Mouse (Mus musculus): Measurements from ENCODE around the gene Pde7b. TPM values are rescaled to one million over a fixed set of nuclear protein-coding genes. Genes with fewer than 3 reads are reported as not detected.

Pde7b gene
- polyA plus RNA-seq, 1 experiment from 2014 or later: 7.6 TPM

DNA sequence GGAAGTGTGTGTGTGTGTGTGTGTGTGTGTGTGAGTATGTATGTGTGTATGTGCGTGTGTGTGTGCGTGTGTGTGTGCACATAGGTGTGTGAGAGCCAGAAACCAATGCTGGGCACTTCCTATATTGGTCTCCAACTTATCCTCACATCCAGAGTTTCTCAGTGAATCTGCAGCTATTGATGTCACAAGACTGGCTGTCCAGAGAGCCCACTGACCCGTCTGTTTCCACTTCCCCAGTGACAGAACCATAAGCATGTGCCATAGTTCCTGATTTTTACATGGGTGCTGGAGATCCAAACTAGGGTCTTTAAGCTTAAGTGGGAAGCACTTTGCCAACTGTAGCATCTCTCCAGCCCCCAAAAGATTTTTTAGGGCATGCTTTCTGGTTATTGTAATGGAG is 71.6 kb downstream of the Pde7b start:
- WGBS: 86% methylated on average over 3 of the region's 3 CpGs
- ATAC-seq (ENCODE audit: insufficient number of reproducible peaks, insufficient read depth, low FRiP score, low TSS enrichment, low read depth): no peak
- Histone ChIP-seq H3K27ac (no peak overlapping the region), H3K4me2 (no peak overlapping the region), H3K27me3 (no peaks in the 10 kb centered on the region), H3K36me3 (no peaks in the 10 kb centered on the region), H3K4me3 (replicated peaks) (no peak overlapping the region), H3K4me1 (replicated peaks) (peaks cover 25% of the 10 kb centered on the region), H3K9me3 (no peaks in the 10 kb centered on the region), H3K9ac (replicated peaks) (no peak overlapping the region)

DNA sequence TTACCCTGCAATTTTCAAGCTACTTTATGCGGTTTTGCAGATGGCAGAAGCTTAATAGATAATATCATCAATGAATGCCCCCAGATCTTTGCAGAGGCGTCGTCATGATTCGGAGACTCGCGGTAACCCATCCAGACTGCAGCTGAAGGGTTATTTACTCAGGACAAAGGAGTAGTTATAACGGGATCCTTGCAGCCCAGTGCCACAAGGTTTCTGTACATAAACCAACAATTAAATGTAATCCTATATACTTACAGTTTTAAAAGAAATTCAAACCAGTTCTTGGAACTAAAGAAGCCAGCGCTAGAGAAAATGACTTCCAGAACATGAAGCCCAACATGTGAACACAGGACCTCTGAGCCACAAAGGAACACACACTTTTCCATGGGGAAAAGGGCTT is 88.5 kb downstream of the Pde7b start:
- H3K27ac ChIP-seq: peak overlapping the region; percentile 71
- no peak for ATAC-seq (ENCODE audit: insufficient number of reproducible peaks, insufficient read depth, low FRiP score, low TSS enrichment, low read depth)
- H3K27me3 ChIP-seq: no peaks in the 10 kb centered on the region
- H3K9me3 ChIP-seq: peaks cover 7% of the 10 kb centered on the region; the same call in 1 of the 2 replicates
- peaks cover 32% of the 10 kb centered on the region for H3K4me1 ChIP-seq (replicated peaks)
- WGBS: 50% methylated on average over 8 of the region's 8 CpGs
- no peak overlapping the region for H3K9ac ChIP-seq (replicated peaks)
- H3K4me3 ChIP-seq (replicated peaks): no peak overlapping the region
- no peak overlapping the region for H3K4me2 ChIP-seq
- no peaks in the 10 kb centered on the region for H3K36me3 ChIP-seq

DNA sequence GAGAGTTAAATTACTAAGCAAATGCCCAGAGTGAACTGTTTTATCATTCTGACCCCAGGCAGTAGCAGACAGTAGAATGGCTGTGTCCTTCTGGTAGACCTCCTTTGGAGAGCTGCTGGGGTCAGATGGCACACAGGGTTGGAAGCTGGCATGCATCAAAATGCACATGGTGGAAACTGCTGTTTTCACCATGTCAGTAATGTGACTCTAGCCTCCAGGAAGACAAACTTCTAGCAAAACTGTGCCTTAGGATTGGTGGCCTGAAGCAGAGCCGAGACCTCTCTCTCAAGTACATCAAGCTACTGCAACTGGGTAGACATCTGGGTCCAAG is 91.8 kb downstream of the Pde7b start:
- Histone ChIP-seq H3K4me2 (no peak overlapping the region; the same call in 1 of the 2 replicates), H3K4me3 (replicated peaks) (no peak overlapping the region), H3K27ac (peak overlapping the region; percentile 89), H3K36me3 (no peaks in the 10 kb centered on the region), H3K4me1 (replicated peaks) (peaks cover 42% of the 10 kb centered on the region), H3K9me3 (no peaks in the 10 kb centered on the region), H3K27me3 (no peaks in the 10 kb centered on the region), H3K9ac (replicated peaks) (no peak overlapping the region)
- 55% methylated on average over 1 of the region's 1 CpGs for WGBS
- no peak for ATAC-seq (ENCODE audit: insufficient number of reproducible peaks, insufficient read depth, low FRiP score, low TSS enrichment, low read depth)

DNA sequence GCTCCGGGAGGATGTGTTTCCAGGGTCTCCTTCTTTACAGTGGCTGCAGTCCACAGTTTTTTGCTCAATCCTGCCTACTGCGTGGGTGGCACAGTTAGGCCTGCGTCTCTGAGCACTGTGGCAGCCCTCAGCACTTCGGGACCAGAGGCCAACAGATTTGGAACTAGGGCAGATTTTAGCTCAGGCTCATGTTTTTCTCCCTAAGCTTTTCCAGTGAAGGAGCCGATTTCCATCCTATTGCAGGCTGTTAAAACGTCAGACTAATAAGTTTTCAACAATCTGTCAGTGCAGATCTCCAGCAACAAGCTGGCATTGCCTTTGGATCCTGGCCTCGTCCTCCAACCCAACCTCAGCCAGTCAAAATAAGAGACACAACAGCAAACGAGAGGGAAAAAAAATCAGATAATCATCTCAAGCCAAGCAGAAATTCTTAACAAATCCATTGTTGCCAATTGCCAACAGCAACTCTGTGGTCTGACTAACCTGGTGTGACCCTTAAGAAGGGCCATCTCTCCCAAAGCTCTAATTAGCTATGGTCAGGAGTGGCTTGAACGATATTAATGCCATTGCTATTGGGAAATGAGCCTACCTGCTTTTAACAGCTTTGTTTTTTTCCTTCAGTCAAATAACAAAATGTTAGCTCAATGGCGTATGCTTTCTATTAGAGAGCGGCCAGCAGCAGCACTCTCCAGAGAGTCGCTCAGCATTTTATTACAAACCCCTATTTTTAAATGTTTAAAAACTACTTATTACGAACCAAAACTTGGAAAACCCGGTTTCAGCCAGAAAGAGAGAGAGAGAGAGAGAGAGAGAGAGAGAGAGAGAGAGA is 92.4 kb downstream of the Pde7b start:
- Histone ChIP-seq H3K4me2 (peak overlapping the region; percentile 29; the same call in 1 of the 2 replicates), H3K36me3 (no peaks in the 10 kb centered on the region), H3K9ac (replicated peaks) (no peak overlapping the region), H3K27me3 (no peaks in the 10 kb centered on the region), H3K27ac (peak overlapping the region; percentile 89), H3K4me1 (replicated peaks) (peaks cover 42% of the 10 kb centered on the region), H3K4me3 (replicated peaks) (no peak overlapping the region), H3K9me3 (no peaks in the 10 kb centered on the region)
- 26% methylated on average over 14 of the region's 14 CpGs for WGBS
- no peak for ATAC-seq (ENCODE audit: insufficient number of reproducible peaks, insufficient read depth, low FRiP score, low TSS enrichment, low read depth)

DNA sequence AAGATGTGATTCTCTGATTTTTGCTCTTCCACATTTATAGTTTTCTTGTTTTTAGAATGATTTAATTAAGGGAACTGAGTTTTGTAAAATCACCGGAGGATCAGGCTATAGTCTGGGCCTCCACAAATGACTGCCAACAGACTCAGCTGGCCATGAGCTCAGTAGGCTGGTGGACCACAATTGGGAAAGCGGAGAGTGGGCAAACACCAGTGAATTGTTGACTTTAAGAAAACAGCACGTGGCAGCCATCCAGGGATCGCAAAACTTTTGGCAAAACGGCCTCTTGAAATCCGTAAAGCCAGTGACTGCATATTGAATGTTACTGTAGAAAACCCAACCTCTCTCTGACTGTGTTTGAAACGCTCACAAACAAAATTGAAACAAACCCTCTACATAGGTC is 94.8 kb downstream of the Pde7b start:
- Histone ChIP-seq H3K27ac (peak overlapping the region; percentile 18; the same call in 1 of the 2 replicates), H3K36me3 (no peaks in the 10 kb centered on the region), H3K4me3 (replicated peaks) (no peak overlapping the region), H3K4me2 (no peak overlapping the region), H3K27me3 (no peaks in the 10 kb centered on the region), H3K9me3 (no peaks in the 10 kb centered on the region), H3K4me1 (replicated peaks) (peaks cover 29% of the 10 kb centered on the region), H3K9ac (replicated peaks) (no peak overlapping the region)
- ATAC-seq (ENCODE audit: insufficient number of reproducible peaks, insufficient read depth, low FRiP score, low TSS enrichment, low read depth): no peak
- 48% methylated on average over 7 of the region's 7 CpGs for WGBS

DNA sequence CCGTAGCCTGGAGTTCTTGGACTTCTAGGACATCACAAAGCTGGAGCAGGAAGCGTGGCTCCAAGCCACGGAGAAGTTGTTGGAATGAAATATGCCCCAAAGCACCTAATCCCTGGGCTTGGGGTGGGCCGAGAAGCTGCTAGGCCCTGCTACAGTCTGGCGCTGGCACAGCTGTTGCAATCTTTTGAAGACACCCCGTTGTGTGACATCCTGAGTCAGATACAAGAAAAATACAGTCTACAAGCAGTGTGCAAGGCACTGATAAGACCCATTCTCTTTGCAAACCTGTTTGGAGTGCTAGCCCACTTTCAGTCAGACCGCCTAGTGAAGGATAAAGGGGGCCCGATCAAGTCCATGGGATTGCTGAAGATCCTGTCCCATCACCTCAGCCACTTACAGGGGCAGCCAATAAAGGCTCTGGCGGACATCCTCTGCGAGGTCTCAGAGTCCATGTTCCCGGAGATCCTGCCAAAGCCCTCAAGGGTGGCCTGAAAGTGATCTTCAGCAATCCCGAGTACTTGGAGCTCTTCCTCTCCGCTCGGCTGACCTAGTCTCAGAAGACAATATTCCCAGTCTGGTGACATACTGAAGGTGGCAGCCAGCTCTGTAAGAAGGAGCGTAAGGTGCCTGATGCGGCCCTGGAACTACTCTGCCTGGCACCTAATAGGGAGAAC is 99.0 kb downstream of the Pde7b start:
- Histone ChIP-seq H3K27me3 (no peaks in the 10 kb centered on the region), H3K4me3 (replicated peaks) (no peak overlapping the region), H3K9me3 (no peaks in the 10 kb centered on the region), H3K27ac (no peak overlapping the region), H3K36me3 (no peaks in the 10 kb centered on the region), H3K9ac (replicated peaks) (no peak overlapping the region), H3K4me2 (no peak overlapping the region), H3K4me1 (replicated peaks) (peaks cover 9% of the 10 kb centered on the region)
- WGBS: 89% methylated on average over 16 of the region's 16 CpGs
- ATAC-seq (ENCODE audit: insufficient number of reproducible peaks, insufficient read depth, low FRiP score, low TSS enrichment, low read depth): no peak

DNA sequence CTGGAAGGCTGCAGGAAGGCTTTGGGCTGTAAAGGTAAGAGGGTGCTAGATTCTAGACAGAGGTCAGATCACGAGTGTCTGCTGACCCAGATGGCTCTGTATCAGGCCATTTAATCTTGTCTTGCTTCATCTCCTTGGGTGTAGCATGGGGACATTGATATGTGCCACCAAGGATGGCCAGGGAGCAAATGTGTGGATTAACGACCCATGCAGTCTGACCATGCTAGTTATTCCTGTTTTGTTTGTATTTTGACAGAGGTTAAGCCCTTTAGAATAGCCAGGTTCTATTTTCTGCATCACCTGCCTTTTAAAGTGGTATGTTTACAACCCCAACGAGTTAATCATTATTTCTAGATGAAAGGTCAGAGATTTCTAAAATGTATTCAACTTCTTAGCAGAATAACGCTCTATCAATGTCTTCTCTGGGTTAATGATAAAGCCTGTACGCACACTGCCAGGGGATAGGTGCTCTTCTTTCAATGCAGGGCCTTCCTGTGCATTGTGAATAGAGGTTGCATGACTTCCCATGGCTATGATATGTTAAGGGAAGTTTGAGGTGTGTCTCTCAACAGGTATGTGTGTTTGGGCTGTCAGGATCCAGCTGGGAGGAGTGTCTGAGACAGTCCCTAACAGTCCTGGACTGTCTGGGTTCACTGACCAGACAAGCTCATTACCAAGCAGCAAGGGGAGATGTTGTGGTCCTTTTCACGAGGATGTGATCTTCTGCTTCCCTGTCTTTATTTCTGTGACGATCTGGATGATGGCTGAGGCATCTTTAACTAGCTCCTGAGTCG is 103.0 kb downstream of the Pde7b start:
- H3K36me3 ChIP-seq: no peaks in the 10 kb centered on the region
- H3K27ac ChIP-seq: no peak overlapping the region
- no peaks in the 10 kb centered on the region for H3K27me3 ChIP-seq
- H3K4me3 ChIP-seq (replicated peaks): no peak overlapping the region
- no peak for ATAC-seq (ENCODE audit: insufficient number of reproducible peaks, insufficient read depth, low FRiP score, low TSS enrichment, low read depth)
- H3K9ac ChIP-seq (replicated peaks): no peak overlapping the region
- no peaks in the 10 kb centered on the region for H3K4me1 ChIP-seq (replicated peaks)
- H3K4me2 ChIP-seq: no peak overlapping the region
- no peaks in the 10 kb centered on the region for H3K9me3 ChIP-seq
- 75% methylated on average over 8 of the region's 8 CpGs for WGBS

DNA sequence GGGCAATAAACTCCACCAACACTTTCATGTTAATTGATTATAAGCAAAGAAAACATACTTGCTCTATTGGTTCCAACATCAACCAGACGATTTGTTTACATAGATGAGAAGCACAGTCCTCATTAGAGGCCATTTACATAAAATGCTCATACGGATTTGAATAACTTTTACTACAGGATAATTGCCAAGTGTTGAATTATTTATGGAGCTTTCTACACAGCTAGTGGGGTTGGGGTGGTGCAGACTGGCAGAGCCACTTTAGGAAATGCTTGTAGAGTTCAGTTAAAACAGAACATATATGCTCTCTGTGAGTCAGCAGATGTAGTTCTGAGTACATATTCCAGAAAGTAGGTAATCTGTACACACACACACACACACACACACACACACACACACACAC is 118.9 kb downstream of the Pde7b start:
- no peak for ATAC-seq (ENCODE audit: insufficient number of reproducible peaks, insufficient read depth, low FRiP score, low TSS enrichment, low read depth)
- Histone ChIP-seq H3K36me3 (no peaks in the 10 kb centered on the region), H3K4me1 (replicated peaks) (0 out of 2 replicates have a peak, but pooled peaks cover 3% of the 10 kb centered on the region), H3K27ac (no peak overlapping the region), H3K27me3 (no peaks in the 10 kb centered on the region), H3K9ac (replicated peaks) (no peak overlapping the region), H3K4me2 (no peak overlapping the region), H3K9me3 (no peaks in the 10 kb centered on the region; the same call in 1 of the 2 replicates), H3K4me3 (replicated peaks) (no peak overlapping the region)
- WGBS: 47% methylated on average over 2 of the region's 2 CpGs

DNA sequence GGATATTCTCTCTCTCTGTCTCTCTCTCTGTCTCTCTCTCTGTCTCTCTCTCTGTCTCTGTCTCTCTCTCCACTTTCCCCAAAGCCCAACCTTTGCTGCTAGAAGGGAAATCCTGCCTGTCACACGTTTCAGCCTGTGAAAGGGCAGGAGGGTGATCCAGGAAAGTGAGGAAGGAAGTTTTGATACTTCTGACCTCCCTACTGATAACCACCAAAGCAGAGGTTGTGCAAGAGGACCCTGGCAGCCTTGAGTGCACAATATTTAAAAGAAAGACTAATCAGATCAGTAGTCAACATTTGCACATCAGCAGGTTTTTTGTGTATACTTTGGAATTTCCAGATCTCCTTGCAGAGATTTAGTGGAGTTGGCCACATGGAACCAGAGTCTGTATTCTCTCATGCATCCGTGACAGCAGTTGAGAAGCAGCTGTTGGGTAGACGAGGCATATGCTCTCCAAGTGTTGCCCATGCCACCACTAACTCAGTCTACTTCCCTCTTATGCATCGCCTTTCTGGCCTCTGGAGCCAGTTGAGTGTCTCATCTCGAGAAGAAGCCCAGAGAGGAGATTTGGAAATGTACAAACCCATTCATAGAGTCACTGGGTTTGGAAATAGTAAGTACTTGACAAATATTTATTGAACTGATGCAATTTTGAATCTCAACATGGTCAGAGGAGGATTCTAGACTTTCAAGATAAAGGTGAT is 129.6 kb downstream of the Pde7b start:
- H3K4me3 ChIP-seq (replicated peaks): no peak overlapping the region
- no peak for ATAC-seq (ENCODE audit: insufficient number of reproducible peaks, insufficient read depth, low FRiP score, low TSS enrichment, low read depth)
- 75% methylated on average over 5 of the region's 5 CpGs for WGBS

DNA sequence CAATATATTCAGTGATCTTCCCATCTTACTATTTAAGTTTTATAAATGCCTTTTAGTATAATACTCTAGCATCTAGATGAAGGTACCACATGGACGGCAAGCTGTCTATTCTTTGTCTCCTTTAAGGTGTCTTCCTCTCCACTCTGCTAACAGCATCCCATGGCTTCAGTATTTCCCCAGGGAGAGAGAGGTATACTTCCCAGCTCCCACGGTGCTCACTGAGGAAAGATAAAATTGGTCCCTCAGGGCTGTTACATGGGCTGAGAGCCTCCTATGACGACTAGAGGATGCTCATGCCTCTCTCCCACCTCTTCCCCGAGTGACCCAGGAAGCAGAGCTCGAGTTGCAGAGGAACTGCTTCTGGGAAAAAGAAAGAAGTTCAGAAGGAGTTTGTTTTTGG is 130.9 kb downstream of the Pde7b start:
- 65% methylated on average over 5 of the region's 5 CpGs for WGBS

More for the DNA sequence above, 129.6 kb downstream of the Pde7b start:
- no peak overlapping the region for H3K9ac ChIP-seq (replicated peaks)
- H3K36me3 ChIP-seq: no peaks in the 10 kb centered on the region
- no peaks in the 10 kb centered on the region for H3K9me3 ChIP-seq
- no peak overlapping the region for H3K4me2 ChIP-seq
- no peak overlapping the region for H3K27ac ChIP-seq
- no peaks in the 10 kb centered on the region for H3K27me3 ChIP-seq
- H3K4me1 ChIP-seq (replicated peaks): no peaks in the 10 kb centered on the region

DNA sequence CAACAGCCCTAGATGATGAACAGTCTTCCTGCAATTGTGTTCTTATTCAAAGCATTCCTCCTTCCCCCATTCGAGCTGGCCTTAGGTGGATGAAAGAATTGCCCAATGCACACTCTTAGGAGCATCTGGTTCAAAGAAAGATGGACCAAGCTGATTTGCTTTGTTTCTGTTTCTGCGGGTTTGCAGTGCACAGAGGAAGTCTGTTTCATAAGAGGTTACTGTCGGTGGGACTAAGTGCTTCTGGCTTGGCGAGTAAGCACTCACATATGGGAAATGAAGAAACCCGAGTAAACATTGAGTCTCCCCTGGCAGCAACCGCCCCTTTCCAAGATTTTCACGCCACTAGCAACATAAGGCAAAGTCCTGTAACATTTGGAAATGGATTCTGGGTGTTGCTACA is 134.8 kb downstream of the Pde7b start:
- WGBS: 50% methylated on average over 7 of the region's 7 CpGs
- Histone ChIP-seq H3K4me1 (replicated peaks) (no peaks in the 10 kb centered on the region), H3K9ac (replicated peaks) (no peak overlapping the region), H3K9me3 (no peaks in the 10 kb centered on the region), H3K36me3 (no peaks in the 10 kb centered on the region), H3K4me2 (no peak overlapping the region), H3K27ac (no peak overlapping the region), H3K4me3 (replicated peaks) (no peak overlapping the region), H3K27me3 (no peaks in the 10 kb centered on the region)
- no peak for ATAC-seq (ENCODE audit: insufficient number of reproducible peaks, insufficient read depth, low FRiP score, low TSS enrichment, low read depth)

More for the DNA sequence above, 130.9 kb downstream of the Pde7b start:
- Histone ChIP-seq H3K27ac (no peak overlapping the region), H3K4me1 (replicated peaks) (no peaks in the 10 kb centered on the region), H3K36me3 (no peaks in the 10 kb centered on the region), H3K9me3 (no peaks in the 10 kb centered on the region), H3K9ac (replicated peaks) (no peak overlapping the region), H3K27me3 (no peaks in the 10 kb centered on the region), H3K4me3 (replicated peaks) (no peak overlapping the region), H3K4me2 (no peak overlapping the region)
- ATAC-seq (ENCODE audit: insufficient number of reproducible peaks, insufficient read depth, low FRiP score, low TSS enrichment, low read depth): no peak

Data from limb, embryonic 12.5 days (tissue).